In genomic region chr7:141210606-141211131, GRCm38 (mm10) we compare ENCODE assay signal across 30 mouse cellular contexts. TPM values are rescaled to one million over a fixed set of nuclear protein-coding genes. Genes with fewer than 3 reads are reported as not detected.
A peak's percentile ranks its signal among the peaks of the same experiment; 100 is the strongest.
DNase-seq lines count a peak whose midpoint lies in the region; ATAC-seq lines count a peak whose summit lies in the region.
"Had no signal": no experiment of that assay in that cellular context is flagged by ENCODE, and none has a peak within 500 bp of the region (broad histone marks: within the 10 kb centered on the region; RNA-seq: fewer than 3 reads in every experiment).

No protein-coding gene starts in this region.

- H3K27ac ChIP-seq in hindbrain, embryonic 10.5 days: 0 out of 2 replicates have a peak overlapping the region, but pooled peaks have one; percentile 8
- H3K27ac ChIP-seq in hindbrain, embryonic 13.5 days: no peak overlapping the region
- H3K27ac ChIP-seq in midbrain, embryonic 10.5 days (replicated peaks): peak overlapping the region; percentile 5; the same call in 1 of the 2 replicates
- no peak overlapping the region for H3K27ac ChIP-seq in midbrain, embryonic 13.5 days
- no peak overlapping the region for H3K27ac ChIP-seq in embryonic facial prominence, embryonic 13.5 days
- H3K27ac ChIP-seq in liver, embryonic 15.5 days (replicated peaks): peak overlapping the region; percentile 91; the same call in 1 of the 2 replicates
- H3K27ac ChIP-seq: embryonic facial prominence, embryonic 15.5 days; forebrain, embryonic 13.5 days; hindbrain, embryonic 12.5 days; left cerebral cortex, adult 2 months; limb, embryonic 13.5 days; macrophage; neural tube, embryonic 13.5 days had no signal

- H3K4me1 ChIP-seq in hindbrain, embryonic 10.5 days (replicated peaks): peaks cover 48% of the 10 kb centered on the region
- peaks cover 10% of the 10 kb centered on the region for H3K4me1 ChIP-seq in hindbrain, embryonic 13.5 days (replicated peaks)
- peaks cover 38% of the 10 kb centered on the region for H3K4me1 ChIP-seq in midbrain, embryonic 10.5 days
- H3K4me1 ChIP-seq in midbrain, embryonic 13.5 days (replicated peaks): peaks cover 10% of the 10 kb centered on the region
- peaks cover 6% of the 10 kb centered on the region for H3K4me1 ChIP-seq in embryonic facial prominence, embryonic 13.5 days
- H3K4me1 ChIP-seq in liver, embryonic 15.5 days (replicated peaks): peaks cover 98% of the 10 kb centered on the region

- no peak overlapping the region for H3K4me3 ChIP-seq in hindbrain, embryonic 10.5 days
- H3K4me3 ChIP-seq in hindbrain, embryonic 13.5 days: no peak overlapping the region
- no peak overlapping the region for H3K4me3 ChIP-seq in midbrain, embryonic 10.5 days
- no peak overlapping the region for H3K4me3 ChIP-seq in midbrain, embryonic 13.5 days (replicated peaks)
- no peak overlapping the region for H3K4me3 ChIP-seq in embryonic facial prominence, embryonic 13.5 days
- no peak overlapping the region for H3K4me3 ChIP-seq in liver, embryonic 15.5 days (replicated peaks)
- H3K4me3 ChIP-seq: embryonic facial prominence, embryonic 15.5 days; forebrain, embryonic 13.5 days; hindbrain, embryonic 12.5 days; left cerebral cortex, adult 2 months; limb, embryonic 13.5 days; myocyte; neural tube, embryonic 13.5 days had no signal

- H3K36me3 ChIP-seq in hindbrain, embryonic 10.5 days: peaks cover 8% of the 10 kb centered on the region; the same call in 1 of the 2 replicates
- H3K36me3 ChIP-seq in hindbrain, embryonic 13.5 days: no peaks in the 10 kb centered on the region
- no peaks in the 10 kb centered on the region for H3K36me3 ChIP-seq in midbrain, embryonic 10.5 days
- 0 out of 2 replicates have a peak, but pooled peaks cover 1% of the 10 kb centered on the region for H3K36me3 ChIP-seq in midbrain, embryonic 13.5 days
- H3K36me3 ChIP-seq in embryonic facial prominence, embryonic 13.5 days: no peaks in the 10 kb centered on the region
- H3K36me3 ChIP-seq in liver, embryonic 15.5 days (replicated peaks): no peaks in the 10 kb centered on the region
- H3K36me3 ChIP-seq: embryonic facial prominence, embryonic 15.5 days; hindbrain, embryonic 12.5 days; neural tube, embryonic 13.5 days had no signal

- ATAC-seq in hindbrain, embryonic 13.5 days (ENCODE audit: low FRiP score): no peak
- ATAC-seq in midbrain, embryonic 13.5 days: no peak
- ATAC-seq in embryonic facial prominence, embryonic 13.5 days (ENCODE audit: insufficient number of reproducible peaks, insufficient read depth, low FRiP score, low TSS enrichment, low read depth): no peak
- no peak for ATAC-seq in liver, embryonic 15.5 days (ENCODE audit: insufficient read depth)
- ATAC-seq: forebrain, embryonic 13.5 days had no signal

- no peak overlapping the region for H3K9ac ChIP-seq in hindbrain, embryonic 13.5 days
- no peak overlapping the region for H3K9ac ChIP-seq in midbrain, embryonic 13.5 days (replicated peaks)
- 0 out of 2 replicates have a peak overlapping the region, but pooled peaks have one; percentile 27 for H3K9ac ChIP-seq in embryonic facial prominence, embryonic 13.5 days
- peak overlapping the region; percentile 15; the same call in 1 of the 2 replicates for H3K9ac ChIP-seq in liver, embryonic 15.5 days
- H3K9ac ChIP-seq: embryonic facial prominence, embryonic 15.5 days; forebrain, embryonic 13.5 days; hindbrain, embryonic 12.5 days; limb, embryonic 13.5 days; neural tube, embryonic 13.5 days had no signal

- no peaks in the 10 kb centered on the region for H3K27me3 ChIP-seq in hindbrain, embryonic 10.5 days (ENCODE audit: insufficient read depth, poor library complexity, severe bottlenecking)
- H3K27me3 ChIP-seq in hindbrain, embryonic 13.5 days: no peaks in the 10 kb centered on the region
- H3K27me3 ChIP-seq in midbrain, embryonic 10.5 days (ENCODE audit: low read depth, poor library complexity, severe bottlenecking): no peaks in the 10 kb centered on the region
- H3K27me3 ChIP-seq in midbrain, embryonic 13.5 days: no peaks in the 10 kb centered on the region
- no peaks in the 10 kb centered on the region for H3K27me3 ChIP-seq in embryonic facial prominence, embryonic 13.5 days
- 0 out of 2 replicates have a peak, but pooled peaks cover 4% of the 10 kb centered on the region for H3K27me3 ChIP-seq in liver, embryonic 15.5 days
- H3K27me3 ChIP-seq: embryonic facial prominence, embryonic 15.5 days; forebrain, embryonic 13.5 days; hindbrain, embryonic 12.5 days; limb, embryonic 13.5 days; neural tube, embryonic 13.5 days had no signal

- no peak overlapping the region for H3K4me2 ChIP-seq in hindbrain, embryonic 13.5 days
- H3K4me2 ChIP-seq in midbrain, embryonic 13.5 days (replicated peaks): no peak overlapping the region
- H3K4me2 ChIP-seq in embryonic facial prominence, embryonic 13.5 days: no peak overlapping the region
- peak overlapping the region; percentile 74; the same call in 1 of the 2 replicates for H3K4me2 ChIP-seq in liver, embryonic 15.5 days
- H3K4me2 ChIP-seq: embryonic facial prominence, embryonic 15.5 days; forebrain, embryonic 13.5 days; hindbrain, embryonic 12.5 days; limb, embryonic 13.5 days; neural tube, embryonic 13.5 days had no signal

- WGBS in hindbrain, embryonic 10.5 days: 85% methylated on average over 14 of the region's 14 CpGs
- WGBS in hindbrain, embryonic 13.5 days: 87% methylated on average over 14 of the region's 14 CpGs
- WGBS in midbrain, embryonic 10.5 days: 91% methylated on average over 14 of the region's 14 CpGs
- WGBS in midbrain, embryonic 13.5 days: 92% methylated on average over 14 of the region's 14 CpGs
- 83% methylated on average over 14 of the region's 14 CpGs for WGBS in embryonic facial prominence, embryonic 13.5 days
- 81% methylated on average over 14 of the region's 14 CpGs for WGBS in liver, embryonic 15.5 days (ENCODE audit: insufficient replicate concordance)

- no peak for DNase-seq in hindbrain, embryonic 10.5 days (ENCODE audit: low spot score)
- no peak for DNase-seq in midbrain, embryonic 10.5 days (ENCODE audit: low spot score)
- DNase-seq in left cerebral cortex, adult 18-20 months (ENCODE audit: low spot score in 2 of 2): no peak
- DNase-seq: adrenal gland, postnatal 25 days; B cell, adult 2 months; cerebellum, adult 11-12 months; gastrocnemius, postnatal 36 days; kidney, adult 11 months; kidney, postnatal 14 days; layer of hippocampus, adult 9-11 months; lung, adult 2 months; lung, postnatal 10 days; thymus, postnatal 14 days had no signal

- H3K9me3 ChIP-seq in hindbrain, embryonic 10.5 days: no peaks in the 10 kb centered on the region
- no peaks in the 10 kb centered on the region for H3K9me3 ChIP-seq in hindbrain, embryonic 13.5 days
- no peaks in the 10 kb centered on the region for H3K9me3 ChIP-seq in midbrain, embryonic 10.5 days (replicated peaks)
- no peaks in the 10 kb centered on the region for H3K9me3 ChIP-seq in midbrain, embryonic 13.5 days
- H3K9me3 ChIP-seq in embryonic facial prominence, embryonic 13.5 days: no peaks in the 10 kb centered on the region
- H3K9me3 ChIP-seq in liver, embryonic 15.5 days (replicated peaks): no peaks in the 10 kb centered on the region
- H3K9me3 ChIP-seq: embryonic facial prominence, embryonic 15.5 days; forebrain, embryonic 13.5 days; hindbrain, embryonic 12.5 days; limb, embryonic 13.5 days; neural tube, embryonic 13.5 days had no signal

RNA-seq across cellular contexts. Expression of gene Lmntd2, which starts 3.2 kb away (rescaled TPM):
- 3.9 and 4.0 TPM in 2 replicates for polyA plus RNA-seq in hindbrain, embryonic 10.5 days (2016; fragmentation: Nextera tagmentation; extraction: Ambion mirVana)
- polyA plus RNA-seq in hindbrain, embryonic 13.5 days (2015; fragmentation: Nextera tagmentation; extraction: Ambion mirVana): 1.2 and 1.8 TPM in 2 replicates
- 3.8 and 5.1 TPM in 2 replicates for polyA plus RNA-seq in midbrain, embryonic 10.5 days (2016; fragmentation: Nextera tagmentation; extraction: Ambion mirVana)
- 1.8 and 2.1 TPM in 2 replicates for polyA plus RNA-seq in midbrain, embryonic 13.5 days (2015; fragmentation: Nextera tagmentation; extraction: Ambion mirVana)
- 2.8 and 3.4 TPM in 2 replicates for polyA plus RNA-seq in embryonic facial prominence, embryonic 13.5 days (2015; fragmentation: Nextera tagmentation; extraction: Ambion mirVana)
- 0.60 and 0.91 TPM in 2 replicates for polyA plus RNA-seq in liver, embryonic 15.5 days (2015; fragmentation: Nextera tagmentation; extraction: Ambion mirVana)
- total RNA-seq in left cerebral cortex, adult 18-20 months (2021): not detected
- total RNA-seq: gastrocnemius, postnatal 36 days; heart, adult 8-10 months; heart, postnatal 25 days; left cerebral cortex, adult 2 months; left cerebral cortex, postnatal 25 days; megakaryocyte-erythroid progenitor cell, adult 5-6 weeks; midbrain, postnatal 0 days had no signal
- polyA plus RNA-seq: macrophage had no signal

RNA-seq across cellular contexts. Expression of gene Rassf7, which starts 5.0 kb away (rescaled TPM):
- 58.5 and 59.0 TPM in 2 replicates for polyA plus RNA-seq in hindbrain, embryonic 10.5 days (2016; fragmentation: Nextera tagmentation; extraction: Ambion mirVana)
- polyA plus RNA-seq in hindbrain, embryonic 13.5 days (2015; fragmentation: Nextera tagmentation; extraction: Ambion mirVana): 27.4 and 32.9 TPM in 2 replicates
- polyA plus RNA-seq in midbrain, embryonic 10.5 days (2016; fragmentation: Nextera tagmentation; extraction: Ambion mirVana): 55.6 and 57.2 TPM in 2 replicates
- 30.9 and 34.2 TPM in 2 replicates for polyA plus RNA-seq in midbrain, embryonic 13.5 days (2015; fragmentation: Nextera tagmentation; extraction: Ambion mirVana)
- 32.9 and 40.0 TPM in 2 replicates for polyA plus RNA-seq in embryonic facial prominence, embryonic 13.5 days (2015; fragmentation: Nextera tagmentation; extraction: Ambion mirVana)
- polyA plus RNA-seq in liver, embryonic 15.5 days (2015; fragmentation: Nextera tagmentation; extraction: Ambion mirVana): 27.3 and 33.4 TPM in 2 replicates
- 1 to 10 TPM; 1.4 to 2.5 TPM for total RNA-seq in left cerebral cortex, adult 18-20 months (2021)

RNA-seq across cellular contexts. Expression of gene Lrrc56, which starts 16.7 kb away (rescaled TPM):
- 14.9 and 17.3 TPM in 2 replicates for polyA plus RNA-seq in hindbrain, embryonic 10.5 days (2016; fragmentation: Nextera tagmentation; extraction: Ambion mirVana)
- 10.3 and 11.2 TPM in 2 replicates for polyA plus RNA-seq in hindbrain, embryonic 13.5 days (2015; fragmentation: Nextera tagmentation; extraction: Ambion mirVana)
- polyA plus RNA-seq in midbrain, embryonic 10.5 days (2016; fragmentation: Nextera tagmentation; extraction: Ambion mirVana): 14.4 and 14.6 TPM in 2 replicates
- 13.9 and 15.6 TPM in 2 replicates for polyA plus RNA-seq in midbrain, embryonic 13.5 days (2015; fragmentation: Nextera tagmentation; extraction: Ambion mirVana)
- polyA plus RNA-seq in embryonic facial prominence, embryonic 13.5 days (2015; fragmentation: Nextera tagmentation; extraction: Ambion mirVana): 11.6 and 13.3 TPM in 2 replicates
- polyA plus RNA-seq in liver, embryonic 15.5 days (2015; fragmentation: Nextera tagmentation; extraction: Ambion mirVana): 11.0 and 12.1 TPM in 2 replicates
- 1 to 10 TPM; 2.7 to 4.4 TPM for total RNA-seq in left cerebral cortex, adult 18-20 months (2021)

RNA-seq across cellular contexts. Expression of gene Hras, which starts 16.9 kb away (rescaled TPM):
- polyA plus RNA-seq in hindbrain, embryonic 10.5 days (2016; fragmentation: Nextera tagmentation; extraction: Ambion mirVana): 96.8 and 115 TPM in 2 replicates
- polyA plus RNA-seq in hindbrain, embryonic 13.5 days (2015; fragmentation: Nextera tagmentation; extraction: Ambion mirVana): 109 and 118 TPM in 2 replicates
- 84.2 and 87.5 TPM in 2 replicates for polyA plus RNA-seq in midbrain, embryonic 10.5 days (2016; fragmentation: Nextera tagmentation; extraction: Ambion mirVana)
- polyA plus RNA-seq in midbrain, embryonic 13.5 days (2015; fragmentation: Nextera tagmentation; extraction: Ambion mirVana): 86.4 and 114 TPM in 2 replicates
- 99.8 and 110 TPM in 2 replicates for polyA plus RNA-seq in embryonic facial prominence, embryonic 13.5 days (2015; fragmentation: Nextera tagmentation; extraction: Ambion mirVana)
- polyA plus RNA-seq in liver, embryonic 15.5 days (2015; fragmentation: Nextera tagmentation; extraction: Ambion mirVana): 83.0 and 98.2 TPM in 2 replicates
- 100 to 1,000 TPM; 223 to 237 TPM for total RNA-seq in left cerebral cortex, adult 18-20 months (2021)

RNA-seq across cellular contexts. Expression of gene Phrf1, which starts 17.9 kb away (rescaled TPM):
- 106 and 108 TPM in 2 replicates for polyA plus RNA-seq in hindbrain, embryonic 10.5 days (2016; fragmentation: Nextera tagmentation; extraction: Ambion mirVana)
- 77.1 and 78.9 TPM in 2 replicates for polyA plus RNA-seq in hindbrain, embryonic 13.5 days (2015; fragmentation: Nextera tagmentation; extraction: Ambion mirVana)
- 114 and 125 TPM in 2 replicates for polyA plus RNA-seq in midbrain, embryonic 10.5 days (2016; fragmentation: Nextera tagmentation; extraction: Ambion mirVana)
- 86.9 and 95.0 TPM in 2 replicates for polyA plus RNA-seq in midbrain, embryonic 13.5 days (2015; fragmentation: Nextera tagmentation; extraction: Ambion mirVana)
- polyA plus RNA-seq in embryonic facial prominence, embryonic 13.5 days (2015; fragmentation: Nextera tagmentation; extraction: Ambion mirVana): 78.5 and 82.0 TPM in 2 replicates
- polyA plus RNA-seq in liver, embryonic 15.5 days (2015; fragmentation: Nextera tagmentation; extraction: Ambion mirVana): 26.7 and 32.6 TPM in 2 replicates
- total RNA-seq in left cerebral cortex, adult 18-20 months (2021): 10 to 100 TPM; 73.6 to 75.1 TPM

Comparison
In these comparisons a context has a peak if more than half of its experiments do, and no peak if none do; other contexts are left out.
1. H3K27ac ChIP-seq: peak in hindbrain, embryonic 10.5 days (single experiment), midbrain, embryonic 10.5 days (single experiment) and liver, embryonic 15.5 days (single experiment); none in hindbrain, embryonic 13.5 days (single experiment), midbrain, embryonic 13.5 days (single experiment) and embryonic facial prominence, embryonic 13.5 days (single experiment).
2. H3K9ac ChIP-seq: peak in embryonic facial prominence, embryonic 13.5 days (single experiment) and liver, embryonic 15.5 days (single experiment); none in hindbrain, embryonic 13.5 days (single experiment) and midbrain, embryonic 13.5 days (single experiment).